Mouse (Mus musculus) spleen, adult 2 months (tissue): ENCODE results near the gene Slc41a1.

ENCODE experiments used
- CTCF ChIP-seq: fragments of 200-500 bp; IDR thresholded peaks from 2 replicates; pipeline ENCODE4 v1.5.1; 2011; ENCODE audit warnings: mild to moderate bottlenecking, inconsistent platforms; ENCODE audit not compliant: insufficient read depth, insufficient read length, insufficient replicate concordance; ENCODE audit errors: extremely low read depth
- POLR2A ChIP-seq: fragments of 200-500 bp; IDR thresholded peaks from 2 replicates; pipeline ENCODE4 v1.6.1; 2011; ENCODE audit warnings: low read depth, low read length, inconsistent platforms

DNA sequence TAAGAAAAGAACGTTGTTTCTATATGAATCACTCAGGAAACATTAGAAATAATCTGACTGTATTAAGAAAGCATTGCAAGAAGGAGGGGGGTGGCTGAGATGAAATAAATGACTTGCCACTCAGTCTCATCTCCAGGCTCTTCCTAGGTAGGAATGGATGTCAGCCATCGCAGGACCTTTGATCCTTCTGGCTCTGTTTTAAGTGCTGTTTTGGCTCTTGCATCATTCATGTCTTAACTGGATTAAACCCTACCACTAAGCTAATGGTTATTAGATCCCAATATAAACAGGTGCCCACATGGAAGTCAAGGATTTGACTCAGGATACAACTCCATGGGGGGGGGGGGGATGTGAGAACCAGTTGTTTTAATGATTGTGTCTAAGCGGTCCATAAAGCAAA lies 32.1 kb upstream of the Slc41a1 start:
- TF ChIP-seq CTCF (no peak), POLR2A (no peak)
